Mouse (Mus musculus): ENCODE data around the gene Cbr2. TPM values are rescaled to one million over a fixed set of nuclear protein-coding genes. Genes with fewer than 3 reads are reported as not detected.
"Not testable (repeated sequence)": the region's sequence is repeated elsewhere in the genome, so short reads cannot be mapped to it uniquely, and the experiment has no call there.

Gene Cbr2
- polyA plus RNA-seq, 1 experiment from 2014 or later: 3.4 TPM

DNA sequence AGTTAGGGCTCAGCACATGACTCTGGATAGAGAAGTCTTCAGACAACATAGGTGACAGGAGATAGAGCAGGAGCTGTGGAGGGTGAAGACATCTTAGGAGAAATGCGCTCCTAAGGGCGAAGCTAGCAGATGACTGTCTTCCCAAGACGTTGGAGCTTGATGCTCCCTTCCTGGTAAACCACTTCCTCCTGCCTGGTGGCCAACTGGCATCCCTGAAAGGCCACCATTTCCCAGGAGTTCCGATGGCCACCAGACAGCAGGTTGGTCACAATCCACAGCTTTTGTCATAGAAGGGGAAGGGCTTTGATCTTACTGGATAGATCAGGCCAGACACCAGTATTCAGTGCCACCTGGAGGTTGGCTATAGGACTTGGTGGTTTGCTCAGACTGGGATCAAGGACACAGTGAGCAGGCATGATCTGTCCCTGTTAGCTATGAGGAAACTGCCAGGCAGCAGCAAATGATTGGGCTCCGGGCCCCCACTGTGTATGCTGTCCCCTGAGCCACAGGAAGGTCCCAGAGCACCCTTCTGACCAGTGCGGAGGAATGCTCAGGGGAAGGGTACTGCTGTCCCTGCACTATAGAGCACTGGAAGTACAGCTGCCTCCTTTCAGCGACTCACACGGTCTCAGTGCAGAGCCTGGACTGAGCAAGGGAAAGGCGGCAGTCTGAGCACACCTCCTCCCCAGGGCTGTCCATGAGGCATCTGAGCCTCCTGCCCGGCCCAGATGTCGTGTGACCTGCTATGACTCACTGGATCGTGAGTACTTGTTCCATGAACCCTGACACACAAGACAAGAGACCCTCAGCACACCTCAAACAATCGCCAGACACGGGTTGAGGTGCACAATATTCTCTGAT lies 30.1 kb upstream of the Cbr2 start:
- ATAC-seq (replicated peaks; ENCODE audit: low FRiP score): no peak

DNA sequence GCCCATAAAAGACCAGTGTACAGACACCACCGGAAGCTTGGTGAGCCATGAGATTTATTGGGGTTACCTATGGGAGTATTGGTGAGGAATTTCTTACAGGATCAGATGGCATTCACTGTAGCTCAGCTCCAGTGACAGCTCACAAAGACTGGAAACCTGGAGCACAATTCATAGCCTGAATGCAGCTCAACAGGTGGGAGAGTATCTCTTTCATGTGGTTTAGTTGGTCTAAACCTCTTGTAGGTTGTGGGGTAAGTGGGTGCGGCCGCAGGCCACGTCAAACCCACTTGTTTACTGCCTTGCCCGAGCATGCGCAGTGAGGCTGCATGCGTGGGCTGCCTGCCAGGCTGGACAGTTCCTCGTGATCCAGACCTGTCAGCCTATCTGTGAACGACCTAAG lies 28.3 kb upstream of the Cbr2 start:
- Histone ChIP-seq H3K4me2 (no peak overlapping the region), H3K9ac (no peak overlapping the region), H3K4me3 (replicated peaks) (no peak overlapping the region), H3K27ac (no peak overlapping the region), H3K4me1 (peaks cover 6% of the 10 kb centered on the region; the same call in 1 of the 2 replicates), H3K36me3 (no peaks in the 10 kb centered on the region), H3K9me3 (replicated peaks) (peaks cover 21% of the 10 kb centered on the region), H3K27me3 (peaks cover 5% of the 10 kb centered on the region; the same call in 1 of the 2 replicates)
- WGBS: 60% methylated on average over 9 of the region's 9 CpGs
- ATAC-seq (replicated peaks; ENCODE audit: low FRiP score): no peak

More for the DNA sequence above, 30.1 kb upstream of the Cbr2 start:
- 66% methylated on average over 14 of the region's 14 CpGs for WGBS
- Histone ChIP-seq H3K36me3 (no peaks in the 10 kb centered on the region), H3K9me3 (replicated peaks) (peaks cover 15% of the 10 kb centered on the region), H3K9ac (no peak overlapping the region), H3K4me1 (peaks cover 6% of the 10 kb centered on the region; the same call in 1 of the 2 replicates), H3K4me3 (replicated peaks) (no peak overlapping the region), H3K27me3 (peaks cover 5% of the 10 kb centered on the region; the same call in 1 of the 2 replicates), H3K27ac (no peak overlapping the region), H3K4me2 (peak overlapping the region; percentile 47; the same call in 1 of the 2 replicates)

DNA sequence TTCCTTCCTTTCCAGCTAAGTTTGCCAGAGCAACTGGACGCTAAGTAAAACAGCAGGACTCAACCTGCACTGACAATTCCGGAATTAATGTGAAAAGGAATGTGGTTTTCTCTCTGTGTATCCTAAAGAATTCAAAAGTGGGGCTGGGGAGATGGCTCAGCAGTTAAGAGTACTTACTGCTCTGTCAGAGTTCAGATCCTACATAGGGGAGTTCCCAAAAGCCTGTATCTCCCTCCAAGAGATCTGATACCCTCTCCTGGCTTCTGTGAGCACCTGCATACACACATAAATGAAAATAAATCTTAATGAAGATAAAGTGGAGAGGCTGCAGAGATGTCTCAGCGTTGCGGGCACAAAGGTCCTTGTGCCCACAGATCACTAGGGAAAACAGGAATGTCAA lies 19.7 kb upstream of the Cbr2 start:
- no peak for ATAC-seq (replicated peaks; ENCODE audit: low FRiP score)
- 56% methylated on average over 4 of the region's 4 CpGs for WGBS

DNA sequence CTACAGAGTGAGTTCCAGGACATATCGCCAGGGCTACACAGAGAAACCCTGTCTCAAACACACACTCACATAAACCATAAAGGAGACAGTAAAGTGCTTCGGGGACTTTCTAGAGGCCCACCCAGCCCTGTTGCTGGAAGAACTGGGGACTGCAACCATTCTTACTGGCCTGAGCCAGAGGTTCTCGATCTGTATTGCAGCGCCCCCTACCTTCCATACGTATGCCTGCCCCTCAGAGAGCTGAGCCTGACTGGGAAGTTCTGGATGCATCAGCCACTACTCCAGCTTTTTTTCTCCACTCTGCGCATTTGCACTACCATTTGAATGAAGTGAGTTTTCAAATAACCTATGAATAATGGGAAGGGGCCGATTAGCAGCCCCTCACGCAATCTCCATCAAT lies 17.5 kb upstream of the Cbr2 start:
- H3K27ac ChIP-seq: no peak overlapping the region
- H3K27me3 ChIP-seq: no peaks in the 10 kb centered on the region
- no peaks in the 10 kb centered on the region for H3K9me3 ChIP-seq (replicated peaks)
- no peak overlapping the region for H3K4me3 ChIP-seq (replicated peaks)
- 66% methylated on average over 8 of the region's 8 CpGs for WGBS
- no peaks in the 10 kb centered on the region for H3K36me3 ChIP-seq
- H3K4me1 ChIP-seq: no peaks in the 10 kb centered on the region
- no peak overlapping the region for H3K4me2 ChIP-seq
- no peak overlapping the region for H3K9ac ChIP-seq
- no peak for ATAC-seq (replicated peaks; ENCODE audit: low FRiP score)

More for the DNA sequence above, 19.7 kb upstream of the Cbr2 start:
- Histone ChIP-seq H3K4me1 (no peaks in the 10 kb centered on the region), H3K27me3 (no peaks in the 10 kb centered on the region), H3K9me3 (replicated peaks) (peaks cover 1% of the 10 kb centered on the region; the same call in 1 of the 2 replicates), H3K27ac (no peak overlapping the region), H3K9ac (no peak overlapping the region), H3K36me3 (no peaks in the 10 kb centered on the region), H3K4me3 (replicated peaks) (no peak overlapping the region), H3K4me2 (no peak overlapping the region)

- H3K27me3 ChIP-seq: no peaks in the 10 kb centered on the region
- H3K4me3 ChIP-seq (replicated peaks): no peak overlapping the region
- no peak overlapping the region for H3K4me2 ChIP-seq
- no peak overlapping the region for H3K27ac ChIP-seq
- ATAC-seq (replicated peaks; ENCODE audit: low FRiP score): no peak
- no peaks in the 10 kb centered on the region for H3K36me3 ChIP-seq
- no peaks in the 10 kb centered on the region for H3K4me1 ChIP-seq
- H3K9ac ChIP-seq: no peak overlapping the region
- WGBS: 71% methylated on average over 4 of the region's 4 CpGs
- no peaks in the 10 kb centered on the region for H3K9me3 ChIP-seq (replicated peaks)
Measured at GRCm38 (mm10) chr11:120747974-120748373, 16.1 kb upstream of the Cbr2 start.

DNA sequence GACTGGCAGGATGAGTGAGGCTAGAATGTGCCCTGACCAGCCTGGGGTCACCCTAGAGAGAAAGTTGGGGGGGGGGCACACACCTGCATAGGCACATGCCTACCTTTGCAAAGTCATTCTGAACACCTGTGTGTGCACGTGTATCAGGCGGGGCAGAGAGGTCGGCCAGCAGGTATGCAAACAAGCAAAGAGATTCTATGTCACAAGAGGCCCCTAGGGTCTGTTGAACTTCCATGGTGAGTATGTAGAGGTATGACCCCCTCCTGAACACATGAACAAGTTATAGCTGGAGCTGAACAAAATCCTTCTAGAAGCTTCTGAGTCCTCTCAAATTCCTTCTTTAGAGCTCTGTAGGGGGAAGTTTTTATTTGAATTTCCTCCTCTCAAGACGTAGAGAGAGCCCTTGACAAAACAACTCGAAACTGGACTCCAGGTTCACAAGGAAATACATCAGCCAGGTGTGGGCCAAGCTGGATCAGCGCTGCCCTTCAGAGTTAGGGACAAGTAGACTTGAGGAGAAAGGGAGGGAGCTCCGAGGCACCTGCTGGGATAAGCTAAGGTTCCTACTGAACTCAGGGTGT lies 12.3 kb upstream of the Cbr2 start:
- Histone ChIP-seq H3K4me3 (replicated peaks) (no peak overlapping the region), H3K9me3 (replicated peaks) (no peaks in the 10 kb centered on the region), H3K4me2 (no peak overlapping the region), H3K27ac (no peak overlapping the region), H3K9ac (no peak overlapping the region), H3K4me1 (no peaks in the 10 kb centered on the region), H3K36me3 (no peaks in the 10 kb centered on the region), H3K27me3 (no peaks in the 10 kb centered on the region)
- 72% methylated on average over 7 of the region's 7 CpGs for WGBS
- ATAC-seq (replicated peaks; ENCODE audit: low FRiP score): no peak

DNA sequence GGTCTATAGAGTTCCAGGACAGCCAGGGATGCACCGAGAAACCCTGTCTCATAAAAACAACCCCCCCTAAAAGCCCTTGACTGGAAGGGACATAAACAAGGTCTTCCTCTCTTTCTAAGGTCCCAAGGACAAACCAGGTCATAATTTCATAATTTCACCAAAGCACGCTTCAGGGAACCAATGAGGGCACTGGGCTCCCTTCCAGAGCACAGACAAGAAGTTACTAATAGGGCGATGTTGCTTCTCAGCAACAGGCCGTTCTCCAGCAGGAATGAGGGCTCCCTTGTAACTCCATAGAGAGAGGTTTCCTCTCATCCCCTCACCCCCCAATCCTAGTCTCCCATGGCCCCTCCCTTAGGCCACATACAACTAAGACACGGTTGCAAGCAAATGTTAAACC lies 9.1 kb upstream of the Cbr2 start:
- no peak for ATAC-seq (replicated peaks; ENCODE audit: low FRiP score)
- no peak overlapping the region for H3K9ac ChIP-seq
- no peaks in the 10 kb centered on the region for H3K4me1 ChIP-seq
- no peak overlapping the region for H3K27ac ChIP-seq
- H3K27me3 ChIP-seq: no peaks in the 10 kb centered on the region
- H3K4me3 ChIP-seq (replicated peaks): no peak overlapping the region
- 91% methylated on average over 5 of the region's 5 CpGs for WGBS
- no peaks in the 10 kb centered on the region for H3K9me3 ChIP-seq (replicated peaks)
- no peaks in the 10 kb centered on the region for H3K36me3 ChIP-seq
- H3K4me2 ChIP-seq: no peak overlapping the region

- no peak overlapping the region for H3K4me3 ChIP-seq (replicated peaks)
- no peak for ATAC-seq (replicated peaks; ENCODE audit: low FRiP score)
- H3K36me3 ChIP-seq: no peaks in the 10 kb centered on the region
- H3K4me2 ChIP-seq: no peak overlapping the region
- no peak overlapping the region for H3K9ac ChIP-seq
- WGBS: 79% methylated on average over 6 of the region's 6 CpGs
- no peaks in the 10 kb centered on the region for H3K27me3 ChIP-seq
- H3K9me3 ChIP-seq (replicated peaks): no peaks in the 10 kb centered on the region
- H3K4me1 ChIP-seq: 0 out of 2 replicates have a peak, but pooled peaks cover 6% of the 10 kb centered on the region
- H3K27ac ChIP-seq: no peak overlapping the region
Measured at GRCm38 (mm10) chr11:120736424-120736823, 4.5 kb upstream of the Cbr2 start.

DNA sequence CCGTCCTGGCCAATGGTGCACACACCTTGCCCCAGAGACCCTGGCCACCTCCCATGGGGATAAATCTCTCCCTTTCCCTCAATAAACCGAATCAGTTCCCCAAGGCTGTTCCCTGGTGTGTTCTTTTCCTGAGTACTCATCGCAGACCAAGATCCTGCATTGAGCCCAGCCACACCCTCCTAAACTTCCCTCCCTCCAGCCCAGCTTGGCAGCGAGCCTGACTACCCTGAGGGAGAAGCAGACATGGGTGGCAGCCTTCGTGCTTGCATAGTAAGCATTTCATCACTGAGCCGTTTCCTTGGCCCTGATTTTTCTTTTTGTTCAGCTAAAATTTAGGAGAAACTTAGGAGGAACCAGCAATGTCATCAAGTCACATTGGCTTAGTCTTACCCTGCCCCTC lies 1.6 kb upstream of the Cbr2 start:
- no peak overlapping the region for H3K4me3 ChIP-seq (replicated peaks)
- no peak overlapping the region for H3K4me2 ChIP-seq
- no peak overlapping the region for H3K9ac ChIP-seq
- no peak for ATAC-seq (replicated peaks; ENCODE audit: low FRiP score)
- no peak overlapping the region for H3K27ac ChIP-seq
- peaks cover 12% of the 10 kb centered on the region; the same call in 1 of the 2 replicates for H3K4me1 ChIP-seq
- H3K27me3 ChIP-seq: peaks cover 4% of the 10 kb centered on the region; the same call in 1 of the 2 replicates
- 63% methylated on average over 6 of the region's 6 CpGs for WGBS
- no peaks in the 10 kb centered on the region for H3K36me3 ChIP-seq
- H3K9me3 ChIP-seq (replicated peaks): no peaks in the 10 kb centered on the region

DNA sequence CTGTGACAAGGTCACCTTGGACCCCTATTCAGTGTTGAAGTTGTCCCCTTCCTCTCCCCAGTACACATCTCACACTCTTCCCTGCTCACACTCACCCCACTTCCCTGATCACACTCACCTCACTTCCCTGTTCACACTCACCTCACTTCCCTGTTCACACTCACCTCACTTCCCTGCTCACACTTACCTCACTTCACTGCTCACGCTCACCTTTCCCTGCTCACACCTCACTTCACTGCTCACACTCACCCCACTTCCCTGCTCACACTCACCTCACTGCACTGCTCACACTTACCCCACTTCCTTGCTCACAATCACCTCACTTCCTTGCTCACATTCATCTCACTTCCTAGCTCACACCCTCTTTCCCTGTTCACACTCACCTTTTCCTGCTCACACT lies 519 bp downstream of the Cbr2 start:
- ATAC-seq (replicated peaks; ENCODE audit: low FRiP score): no peak
- H3K9me3 ChIP-seq (replicated peaks): no peaks in the 10 kb centered on the region
- H3K9ac ChIP-seq: no peak overlapping the region
- WGBS: 100% methylated on average over 1 of the region's 1 CpGs
- H3K27ac ChIP-seq: no peak overlapping the region
- peaks cover 4% of the 10 kb centered on the region; the same call in 1 of the 2 replicates for H3K27me3 ChIP-seq
- H3K4me1 ChIP-seq: peaks cover 18% of the 10 kb centered on the region
- no peaks in the 10 kb centered on the region for H3K36me3 ChIP-seq
- no peak overlapping the region for H3K4me2 ChIP-seq
- H3K4me3 ChIP-seq (replicated peaks): no peak overlapping the region

DNA sequence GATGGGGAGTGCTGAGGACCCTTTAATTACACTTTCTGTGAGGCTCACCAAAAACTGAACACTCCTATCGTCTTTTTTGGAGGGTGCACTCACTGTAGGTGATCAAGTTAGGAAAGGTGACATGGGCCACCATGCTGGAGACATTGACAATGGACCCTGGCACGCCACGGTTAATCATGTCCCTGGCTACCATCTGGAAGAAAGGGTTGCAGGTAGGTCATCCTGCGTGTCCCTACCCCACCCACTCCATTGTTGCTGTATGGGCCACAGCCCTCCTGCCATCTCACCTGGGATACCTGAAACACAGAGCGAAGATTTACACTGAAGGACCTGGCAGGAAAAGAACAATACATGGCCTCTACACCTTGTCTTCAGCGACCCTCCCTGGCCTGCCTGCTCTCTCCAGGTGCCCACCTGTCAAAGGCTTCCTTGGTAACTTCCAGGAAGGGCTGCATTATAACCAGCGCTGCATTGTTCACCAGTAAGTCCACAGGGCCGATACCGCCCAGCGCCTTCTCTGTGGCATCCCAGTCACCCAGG lies 1.5 kb downstream of the Cbr2 start:
- Histone ChIP-seq H3K4me1 (peaks cover 23% of the 10 kb centered on the region), H3K9me3 (replicated peaks) (no peaks in the 10 kb centered on the region), H3K9ac (no peak overlapping the region), H3K27ac (no peak overlapping the region), H3K27me3 (peaks cover 4% of the 10 kb centered on the region; the same call in 1 of the 2 replicates), H3K4me3 (replicated peaks) (no peak overlapping the region), H3K4me2 (no peak overlapping the region), H3K36me3 (0 out of 2 replicates have a peak, but pooled peaks cover under 1% of the 10 kb centered on the region)
- 85% methylated on average over 10 of the region's 10 CpGs for WGBS
- ATAC-seq (replicated peaks; ENCODE audit: low FRiP score): no peak

GRCm38 (mm10) chr11:120729432-120730050 lies 2.4 kb downstream of the Cbr2 start:
- H3K9ac ChIP-seq; H3K36me3 ChIP-seq; H3K27ac ChIP-seq; H3K9me3 ChIP-seq (replicated peaks); H3K27me3 ChIP-seq: not testable (repeated sequence)
- H3K4me1 ChIP-seq: peaks cover 23% of the 10 kb centered on the region
- WGBS: 3% methylated on average over 18 of the region's 21 CpGs
- peak overlapping the region; percentile 53 for H3K4me2 ChIP-seq
- H3K4me3 ChIP-seq (replicated peaks): peak overlapping the region; percentile 9; the same call in 1 of the 2 replicates
- 0 out of 2 replicates have a peak, but pooled peaks have one; percentile 22 for ATAC-seq (replicated peaks; ENCODE audit: low FRiP score)

Data from kidney, embryonic 15.5 days (tissue).